In genomic region chr8:87818506-87818905, GRCm38 (mm10) we compare ENCODE assay signal across 22 mouse cellular contexts.
DNase-seq lines count a peak whose midpoint lies in the region.
"Had no signal": no experiment of that assay in that cellular context is flagged by ENCODE, and none has a peak within 500 bp of the region (broad histone marks: within the 10 kb centered on the region; RNA-seq: fewer than 3 reads in every experiment).

No protein-coding gene starts in this region.

- no peak overlapping the region for H3K4me3 ChIP-seq in embryonic facial prominence, embryonic 10.5 days
- H3K4me3 ChIP-seq: heart, embryonic 13.5 days; hindbrain, embryonic 12.5 days; left cerebral cortex, adult 2 months; liver, embryonic 12.5 days; myocyte had no signal

- peak; percentile 35 for DNase-seq in cerebellum, adult 11 months
- DNase-seq in cerebellum, postnatal 4 days (ENCODE audit: low spot score in 2 of 2): no peak
- DNase-seq in left cerebral cortex, postnatal 4 days: peak; percentile 68
- DNase-seq in left cerebral cortex, adult 8-10 months (ENCODE audit: low spot score in 2 of 2): no peak
- DNase-seq in cerebellum, adult 9-10 months: peak; percentile 54
- no peak for DNase-seq in embryonic facial prominence, embryonic 10.5 days (ENCODE audit: low spot score)
- DNase-seq in ovary, postnatal 10 days (ENCODE audit: low spot score): no peak
- DNase-seq: adrenal gland, postnatal 14 days; gastrocnemius, postnatal 25 days; heart, adult 18-20 months; heart, postnatal 14 days; kidney, adult 2 months; kidney, postnatal 10 days; lung, adult 18-20 months; midbrain, embryonic 14.5 days; thymus, adult 18-20 months; thymus, postnatal 36 days had no signal

- H3K27ac ChIP-seq in embryonic facial prominence, embryonic 10.5 days (replicated peaks): peak overlapping the region; percentile 44
- H3K27ac ChIP-seq: heart, embryonic 13.5 days; hindbrain, embryonic 12.5 days; left cerebral cortex, adult 2 months; liver, embryonic 12.5 days had no signal

- no peaks in the 10 kb centered on the region for H3K9me3 ChIP-seq in embryonic facial prominence, embryonic 10.5 days
- H3K9me3 ChIP-seq: heart, embryonic 13.5 days; hindbrain, embryonic 12.5 days; liver, embryonic 12.5 days had no signal

- no peaks in the 10 kb centered on the region for H3K27me3 ChIP-seq in embryonic facial prominence, embryonic 10.5 days (replicated peaks; ENCODE audit: low read depth, poor library complexity, severe bottlenecking)
- H3K27me3 ChIP-seq: heart, embryonic 13.5 days; hindbrain, embryonic 12.5 days; liver, embryonic 12.5 days had no signal

- intact Hi-C loops in left cerebral cortex, postnatal 4 days (cut with DNase I): no loop called here

- 92% methylated on average over 7 of the region's 7 CpGs for WGBS in embryonic facial prominence, embryonic 10.5 days

- H3K4me1 ChIP-seq in embryonic facial prominence, embryonic 10.5 days: peaks cover 40% of the 10 kb centered on the region
- H3K4me1 ChIP-seq: liver, embryonic 12.5 days had no signal

- H3K36me3 ChIP-seq in embryonic facial prominence, embryonic 10.5 days (replicated peaks): peaks cover 17% of the 10 kb centered on the region
- H3K36me3 ChIP-seq: heart, embryonic 13.5 days; hindbrain, embryonic 12.5 days; liver, embryonic 12.5 days had no signal

Comparison
In these comparisons a context has a peak if more than half of its experiments do, and no peak if none do; other contexts are left out.
1. DNase-seq: peak in cerebellum, adult 11 months (single experiment), left cerebral cortex, postnatal 4 days (single experiment) and cerebellum, adult 9-10 months (single experiment); none in cerebellum, postnatal 4 days (0 of 2), left cerebral cortex, adult 8-10 months (0 of 2), embryonic facial prominence, embryonic 10.5 days (single experiment) and ovary, postnatal 10 days (single experiment).